Mouse (Mus musculus): ENCODE data around the gene Trappc2l. TPM values are rescaled to one million over a fixed set of nuclear protein-coding genes. Genes with fewer than 3 reads are reported as not detected.

Trappc2l gene
- total RNA-seq, 2 experiments from 2014 or later: 82.1 to 82.7 TPM

- no peak for DNase-seq (ENCODE audit: low spot score in 2 of 2)
Measured at GRCm38 (mm10) chr8:122579196-122579595, 32.2 kb upstream of the Trappc2l start.

- DNase-seq (ENCODE audit: low spot score in 2 of 2): no peak
Measured at GRCm38 (mm10) chr8:122580926-122581325, 30.5 kb upstream of the Trappc2l start.

GRCm38 (mm10) chr8:122584981-122585380, 26.5 kb upstream of the Trappc2l start:
- no peak for DNase-seq (ENCODE audit: low spot score in 2 of 2)

GRCm38 (mm10) chr8:122585411-122585891, 26.0 kb upstream of the Trappc2l start:
- no peak for DNase-seq (ENCODE audit: low spot score in 2 of 2)

GRCm38 (mm10) chr8:122586171-122586570, 25.3 kb upstream of the Trappc2l start:
- DNase-seq (ENCODE audit: low spot score in 2 of 2): no peak

- DNase-seq (ENCODE audit: low spot score in 2 of 2): no peak
Measured at GRCm38 (mm10) chr8:122586749-122587148, 24.7 kb upstream of the Trappc2l start.

- no peak for DNase-seq (ENCODE audit: low spot score in 2 of 2)
Measured at GRCm38 (mm10) chr8:122593240-122593639, 18.2 kb upstream of the Trappc2l start.

GRCm38 (mm10) chr8:122593783-122594507, 17.5 kb upstream of the Trappc2l start:
- no peak for DNase-seq (ENCODE audit: low spot score in 2 of 2)

- DNase-seq (ENCODE audit: low spot score in 2 of 2): no peak
Measured at GRCm38 (mm10) chr8:122596031-122596430, 15.4 kb upstream of the Trappc2l start.

- no peak for DNase-seq (ENCODE audit: low spot score in 2 of 2)
Measured at GRCm38 (mm10) chr8:122600666-122601065, 10.8 kb upstream of the Trappc2l start.

GRCm38 (mm10) chr8:122604640-122605039, 6.8 kb upstream of the Trappc2l start:
- DNase-seq (ENCODE audit: low spot score in 2 of 2): no peak

GRCm38 (mm10) chr8:122605367-122605766, 6.1 kb upstream of the Trappc2l start:
- DNase-seq (ENCODE audit: low spot score in 2 of 2): no peak

- DNase-seq (ENCODE audit: low spot score in 2 of 2): no peak
Measured at GRCm38 (mm10) chr8:122606810-122607209, 4.6 kb upstream of the Trappc2l start.

- no peak for DNase-seq (ENCODE audit: low spot score in 2 of 2)
Measured at GRCm38 (mm10) chr8:122610209-122610608, 1.2 kb upstream of the Trappc2l start.

- DNase-seq (ENCODE audit: low spot score in 2 of 2): no peak
Measured at GRCm38 (mm10) chr8:122610612-122611277, 695 bp upstream of the Trappc2l start.

GRCm38 (mm10) chr8:122616181-122616905, 4.9 kb downstream of the Trappc2l start:
- DNase-seq (ENCODE audit: low spot score in 2 of 2): no peak

- DNase-seq (ENCODE audit: low spot score in 2 of 2): peak in 1 of 2 experiments; percentile 75
Measured at GRCm38 (mm10) chr8:122617947-122618546, 6.6 kb downstream of the Trappc2l start.

- DNase-seq (ENCODE audit: low spot score in 2 of 2): no peak
Measured at GRCm38 (mm10) chr8:122618660-122619378, 7.4 kb downstream of the Trappc2l start.

- DNase-seq (ENCODE audit: low spot score in 2 of 2): no peak
Measured at GRCm38 (mm10) chr8:122620446-122620845, 9.0 kb downstream of the Trappc2l start.

GRCm38 (mm10) chr8:122622727-122623126, 11.3 kb downstream of the Trappc2l start, which contains the start of gene Pabpn1l:
Pabpn1l (minus strand) TSS chr8:122622739.
- DNase-seq (ENCODE audit: low spot score in 2 of 2): no peak

Data from layer of hippocampus, adult 18-20 months (tissue).